Mouse (Mus musculus): Measurements from ENCODE around the gene Ip6k1. TPM values are rescaled to one million over a fixed set of nuclear protein-coding genes. Genes with fewer than 3 reads are reported as not detected.
A peak's percentile ranks its signal among the peaks of the same experiment; 100 is the strongest.

The Ip6k1 gene
- total RNA-seq, 2 experiments from 2014 or later = 146 to 245 TPM

GRCm38 (mm10) chr9:108054331-108055040 lies 52.2 kb downstream of the Ip6k1 start:
- ATAC-seq (replicated peaks; ENCODE audit: low FRiP score, poor library complexity, severe bottlenecking) = no peak

- no peak for ATAC-seq (replicated peaks; ENCODE audit: low FRiP score, poor library complexity, severe bottlenecking)
Measured at GRCm38 (mm10) chr9:108055061-108055460, 52.8 kb downstream of the Ip6k1 start.

- no peak for ATAC-seq (replicated peaks; ENCODE audit: low FRiP score, poor library complexity, severe bottlenecking)
Measured at GRCm38 (mm10) chr9:108055661-108056237, 53.4 kb downstream of the Ip6k1 start.

GRCm38 (mm10) chr9:108056361-108057261 lies 54.3 kb downstream of the Ip6k1 start:
- ATAC-seq (replicated peaks; ENCODE audit: low FRiP score, poor library complexity, severe bottlenecking) = no peak

- no peak for ATAC-seq (replicated peaks; ENCODE audit: low FRiP score, poor library complexity, severe bottlenecking)
Measured at GRCm38 (mm10) chr9:108057262-108057562, 54.9 kb downstream of the Ip6k1 start.

GRCm38 (mm10) chr9:108058291-108058690 lies 56.0 kb downstream of the Ip6k1 start:
- ATAC-seq (replicated peaks; ENCODE audit: low FRiP score, poor library complexity, severe bottlenecking) = no peak

- no peak for ATAC-seq (replicated peaks; ENCODE audit: low FRiP score, poor library complexity, severe bottlenecking)
Measured at GRCm38 (mm10) chr9:108062142-108062541, 59.8 kb downstream of the Ip6k1 start.

- ATAC-seq (replicated peaks; ENCODE audit: low FRiP score, poor library complexity, severe bottlenecking) = no peak
Measured at GRCm38 (mm10) chr9:108063361-108063760, 61.1 kb downstream of the Ip6k1 start.

- peak; percentile 65 for ATAC-seq (replicated peaks; ENCODE audit: low FRiP score, poor library complexity, severe bottlenecking)
Measured at GRCm38 (mm10) chr9:108065491-108066011, 63.2 kb downstream of the Ip6k1 start.

- no peak for ATAC-seq (replicated peaks; ENCODE audit: low FRiP score, poor library complexity, severe bottlenecking)
Measured at GRCm38 (mm10) chr9:108067199-108067598, 64.9 kb downstream of the Ip6k1 start.

GRCm38 (mm10) chr9:108067900-108068299 lies 65.6 kb downstream of the Ip6k1 start:
- peak; percentile 63 for ATAC-seq (replicated peaks; ENCODE audit: low FRiP score, poor library complexity, severe bottlenecking)

- ATAC-seq (replicated peaks; ENCODE audit: low FRiP score, poor library complexity, severe bottlenecking) = no peak
Measured at GRCm38 (mm10) chr9:108069007-108069406, 66.7 kb downstream of the Ip6k1 start.

- ATAC-seq (replicated peaks; ENCODE audit: low FRiP score, poor library complexity, severe bottlenecking) = no peak
Measured at GRCm38 (mm10) chr9:108069529-108069928, 67.2 kb downstream of the Ip6k1 start.

- ATAC-seq (replicated peaks; ENCODE audit: low FRiP score, poor library complexity, severe bottlenecking) = no peak
Measured at GRCm38 (mm10) chr9:108071801-108072200, 69.5 kb downstream of the Ip6k1 start.

GRCm38 (mm10) chr9:108072481-108072924 lies 70.2 kb downstream of the Ip6k1 start:
- ATAC-seq (replicated peaks; ENCODE audit: low FRiP score, poor library complexity, severe bottlenecking) = no peak

- ATAC-seq (replicated peaks; ENCODE audit: low FRiP score, poor library complexity, severe bottlenecking) = no peak
Measured at GRCm38 (mm10) chr9:108073141-108073930, 71.0 kb downstream of the Ip6k1 start.

GRCm38 (mm10) chr9:108080168-108080567 lies 77.9 kb downstream of the Ip6k1 start, which contains the start of gene Mst1:
Gene Mst1 (plus strand): TSS chr9:108080436.
- peak; percentile 68 for ATAC-seq (replicated peaks; ENCODE audit: low FRiP score, poor library complexity, severe bottlenecking)

- peak; percentile 12; the same call in 1 of the 2 replicates for ATAC-seq (replicated peaks; ENCODE audit: low FRiP score, poor library complexity, severe bottlenecking)
Measured at GRCm38 (mm10) chr9:108082549-108082948, 80.2 kb downstream of the Ip6k1 start.

GRCm38 (mm10) chr9:108082988-108083431 lies 80.7 kb downstream of the Ip6k1 start, which contains the start of gene Rnf123:
Gene Rnf123 (minus strand): TSS chr9:108083346.
- ATAC-seq (replicated peaks; ENCODE audit: low FRiP score, poor library complexity, severe bottlenecking) = peak; percentile 33
